Mouse (Mus musculus) G1E (cell line): ENCODE data around the gene Arhgap24.

ENCODE experiments used
- CTCF ChIP-seq: IDR thresholded peaks from 2 replicates; pipeline ENCODE4 v1.5.1; 2012; ENCODE audit warnings: low read depth, low read length, inconsistent platforms, mixed read lengths
- GATA1 ChIP-seq: IDR thresholded peaks from 2 replicates; pipeline ENCODE4 v1.6.1; 2012; ENCODE audit warnings: borderline replicate concordance, low read length, inconsistent platforms, mixed read lengths
- GATA2 ChIP-seq: IDR thresholded peaks from 2 replicates; pipeline ENCODE4 v1.6.1; 2012; ENCODE audit warnings: low read depth, low read length, inconsistent platforms, borderline replicate concordance
- POLR2AphosphoS5 ChIP-seq: IDR thresholded peaks from 2 replicates; pipeline ENCODE4 v1.6.1; 2012; ENCODE audit warnings: low read depth, low read length, inconsistent platforms; ENCODE audit not compliant: insufficient replicate concordance
- TAL1 ChIP-seq: conservative IDR thresholded peaks from 2 replicates; pipeline ENCODE4 v1.6.1; 2012; ENCODE audit warnings: low read depth, low read length, inconsistent platforms, mixed read lengths

GRCm38 (mm10) chr5:102550211-102550610 is 69.0 kb downstream of the Arhgap24 start:
- TF ChIP-seq CTCF (no peak), GATA1 (no peak), POLR2AphosphoS5 (no peak), GATA2 (no peak), TAL1 (no peak)
